Mouse (Mus musculus) spleen, adult 2 months (tissue): Measurements from ENCODE around the gene Ddx4. TPM values are rescaled to one million over a fixed set of nuclear protein-coding genes. Genes with fewer than 3 reads are reported as not detected.
"Not testable (repeated sequence)": the region's sequence is repeated elsewhere in the genome, so short reads cannot be mapped to it uniquely, and the experiment has no call there.

Experiments
- DNase-seq, 2 experiments: peaks; one replicate each; pipeline versions ENCODE4 v3.0.0 to v3.0.0-alpha.2; 2012 to 2021; ENCODE audit warnings: low spot score in 2 of 2, low read depth in 1 of 2
- H3K27ac ChIP-seq: fragments of 200-500 bp; 2 replicates; pipeline ENCODE4 v1.5.1; 2012; ENCODE audit warnings: low read length, inconsistent platforms; ENCODE audit not compliant: insufficient read depth
- H3K27me3 ChIP-seq: fragments of 200-500 bp; 2 replicates; pipeline ENCODE4 v1.6.1; 2012; ENCODE audit warnings: mild to moderate bottlenecking, moderate library complexity, low read length, inconsistent platforms; ENCODE audit not compliant: control insufficient read depth, insufficient read depth
- H3K36me3 ChIP-seq: fragments of 200-500 bp; 2 replicates; pipeline ENCODE4 v1.6.1; 2012; ENCODE audit warnings: mild to moderate bottlenecking, low read length, inconsistent platforms; ENCODE audit not compliant: control insufficient read depth, insufficient read depth
- H3K4me1 ChIP-seq: fragments of 200-500 bp; 2 replicates; pipeline ENCODE4 v1.6.1; 2011; ENCODE audit warnings: inconsistent platforms; ENCODE audit not compliant: control insufficient read depth, insufficient read depth, insufficient read length
- H3K4me3 ChIP-seq: fragments of 200-500 bp; 2 replicates; pipeline ENCODE4 v1.5.1; 2011; ENCODE audit warnings: mild to moderate bottlenecking, inconsistent platforms; ENCODE audit not compliant: insufficient read depth, insufficient read length; ENCODE audit errors: extremely low read depth
- CTCF ChIP-seq: fragments of 200-500 bp; IDR thresholded peaks from 2 replicates; pipeline ENCODE4 v1.5.1; 2011; ENCODE audit warnings: mild to moderate bottlenecking, inconsistent platforms; ENCODE audit not compliant: insufficient read depth, insufficient read length, insufficient replicate concordance; ENCODE audit errors: extremely low read depth
- POLR2A ChIP-seq: fragments of 200-500 bp; IDR thresholded peaks from 2 replicates; pipeline ENCODE4 v1.6.1; 2011; ENCODE audit warnings: low read depth, low read length, inconsistent platforms
- WGBS: fragments of 180-500 bp; shearing (Covaris S2); methylation state at CpG from one replicate; pipeline ENCODE4 v1.1.7; 2018; 5-methylcytosine and 5-hydroxymethylcytosine counted together
- polyA plus RNA-seq: library from polyadenylated mRNA; depleted of rRNA; stranded (reverse); fragments of >200 nt; gene quantifications from 2 replicates; pipeline ENCODE4 v1.2.3, GENCODE M21; 2012

The Ddx4 gene
- polyA plus RNA-seq, 1 experiment, result 0.06 TPM

GRCm38 (mm10) chr13:112603839-112604238, 48.4 kb downstream of the Ddx4 start:
- H3K4me1 ChIP-seq, result no peaks in the 10 kb centered on the region
- no peak overlapping the region for H3K27ac ChIP-seq
- H3K27me3 ChIP-seq, result no peaks in the 10 kb centered on the region
- WGBS, result 65% methylated on average over 1 of the region's 1 CpGs
- no peak for DNase-seq
- no peak for TF ChIP-seq POLR2A
- TF ChIP-seq CTCF, result no peak
- no peak overlapping the region for H3K4me3 ChIP-seq
- no peaks in the 10 kb centered on the region for H3K36me3 ChIP-seq

- Histone ChIP-seq H3K27me3 (no peaks in the 10 kb centered on the region), H3K36me3 (no peaks in the 10 kb centered on the region), H3K27ac (no peak overlapping the region), H3K4me3 (no peak overlapping the region; the same call in 1 of the 2 replicates), H3K4me1 (no peaks in the 10 kb centered on the region)
- TF ChIP-seq POLR2A (no peak), CTCF (no peak)
- DNase-seq, result no peak
- 81% methylated on average over 2 of the region's 2 CpGs for WGBS
Measured at GRCm38 (mm10) chr13:112602607-112603006, 49.7 kb downstream of the Ddx4 start.

GRCm38 (mm10) chr13:112594260-112594659, 58.0 kb downstream of the Ddx4 start, which contains the start of gene Il31ra:
Gene Il31ra (minus strand): TSS chr13:112594360.
- not testable (repeated sequence) for H3K4me3 ChIP-seq, H3K36me3 ChIP-seq, H3K27me3 ChIP-seq, H3K27ac ChIP-seq, H3K4me1 ChIP-seq, DNase-seq
- WGBS, result 90% methylated on average over 6 of the region's 8 CpGs

GRCm38 (mm10) chr13:112590254-112590653, 62.0 kb downstream of the Ddx4 start:
- no peaks in the 10 kb centered on the region for H3K4me1 ChIP-seq
- no peaks in the 10 kb centered on the region for H3K36me3 ChIP-seq
- no peak overlapping the region for H3K4me3 ChIP-seq
- no peaks in the 10 kb centered on the region for H3K27me3 ChIP-seq
- no peak overlapping the region for H3K27ac ChIP-seq
- TF ChIP-seq POLR2A (no peak), CTCF (no peak)
- DNase-seq, result no peak
- WGBS, result 69% methylated on average over 2 of the region's 2 CpGs

- TF ChIP-seq CTCF, result no peak
- no peak for TF ChIP-seq POLR2A
- Histone ChIP-seq H3K27ac (no peak overlapping the region), H3K36me3 (no peaks in the 10 kb centered on the region), H3K4me3 (no peak overlapping the region), H3K27me3 (no peaks in the 10 kb centered on the region), H3K4me1 (no peaks in the 10 kb centered on the region)
- DNase-seq, result no peak
Measured at GRCm38 (mm10) chr13:112589625-112590024, 62.6 kb downstream of the Ddx4 start.

- Histone ChIP-seq H3K4me1 (no peaks in the 10 kb centered on the region), H3K27ac (no peak overlapping the region), H3K4me3 (no peak overlapping the region), H3K27me3 (no peaks in the 10 kb centered on the region), H3K36me3 (no peaks in the 10 kb centered on the region)
- 78% methylated on average over 7 of the region's 7 CpGs for WGBS
- DNase-seq, result no peak
- TF ChIP-seq POLR2A (no peak), CTCF (no peak)
Measured at GRCm38 (mm10) chr13:112584556-112585237, 67.6 kb downstream of the Ddx4 start.

GRCm38 (mm10) chr13:112582291-112582690, 70.0 kb downstream of the Ddx4 start:
- Histone ChIP-seq H3K27me3 (no peaks in the 10 kb centered on the region), H3K4me1 (no peaks in the 10 kb centered on the region), H3K4me3 (no peak overlapping the region), H3K36me3 (no peaks in the 10 kb centered on the region), H3K27ac (no peak overlapping the region)
- DNase-seq, result no peak
- WGBS, result 87% methylated on average over 8 of the region's 8 CpGs
- no peak for TF ChIP-seq CTCF
- TF ChIP-seq POLR2A, result no peak

- no peaks in the 10 kb centered on the region for H3K4me1 ChIP-seq
- H3K4me3 ChIP-seq, result no peak overlapping the region
- no peaks in the 10 kb centered on the region for H3K36me3 ChIP-seq
- no peak overlapping the region for H3K27ac ChIP-seq
- no peak for DNase-seq
- TF ChIP-seq POLR2A (no peak), CTCF (no peak)
- H3K27me3 ChIP-seq, result no peaks in the 10 kb centered on the region
- WGBS, result 93% methylated on average over 3 of the region's 3 CpGs
Measured at GRCm38 (mm10) chr13:112581796-112582195, 70.5 kb downstream of the Ddx4 start.
